Mouse (Mus musculus) lung, adult 2 months (tissue): ENCODE measurements around the gene Pde4b.

ENCODE experiments used
- CTCF ChIP-seq: fragments of 200-500 bp; IDR thresholded peaks from 2 replicates; pipeline ENCODE4 v1.5.1; 2011; ENCODE audit warnings: mild to moderate bottlenecking, low read length, control low read depth; ENCODE audit not compliant: insufficient read depth
- POLR2A ChIP-seq: fragments of 200-500 bp; IDR thresholded peaks from 2 replicates; pipeline ENCODE4 v1.6.1; 2011; ENCODE audit warnings: low read depth, mild to moderate bottlenecking, control low read depth, low read length, borderline replicate concordance; ENCODE audit errors: extremely low read depth

GRCm38 (mm10) chr4:102568591-102568990 is 481.2 kb downstream of the Pde4b start:
- no peak for TF ChIP-seq CTCF
- no peak for TF ChIP-seq POLR2A
